ENCODE assay signal across 8 mouse cellular contexts in the genomic region with DNA sequence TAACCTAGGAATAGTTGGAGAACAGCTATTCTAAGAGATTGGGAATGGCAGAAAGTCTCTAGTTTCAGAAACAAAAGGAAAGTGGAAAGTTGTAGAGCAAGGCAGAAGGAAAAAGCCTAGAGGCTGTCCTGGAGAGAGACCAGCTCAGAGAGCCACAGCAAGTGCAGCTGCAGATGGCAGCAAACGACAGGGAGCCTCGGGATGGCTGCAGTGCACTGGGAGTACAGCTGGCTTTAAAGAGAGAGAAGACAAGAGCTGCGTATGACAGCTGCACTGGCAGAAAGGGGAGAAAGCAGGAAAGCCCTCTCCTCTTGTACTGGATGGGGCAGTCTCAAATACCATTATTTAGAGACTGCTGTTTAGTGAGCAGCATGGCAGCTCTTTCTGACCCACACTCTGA. TPM values are rescaled to one million over a fixed set of nuclear protein-coding genes. Genes with fewer than 3 reads are reported as not detected.
A peak's percentile ranks its signal among the peaks of the same experiment; 100 is the strongest.
DNase-seq lines count a peak whose midpoint lies in the region.

No protein-coding gene starts in this region.

- DNase-seq in layer of hippocampus, postnatal 10 days (ENCODE audit: low spot score in 2 of 2) = peak; percentile 25 to 28
- DNase-seq in layer of hippocampus, adult 11-12 months (ENCODE audit: low spot score) = no peak
- peak; percentile 8 for DNase-seq in ZHBTc4 (ENCODE audit: low read depth, low spot score)
- DNase-seq in brain, embryonic 18.5 days (ENCODE audit: low read depth, low spot score) = peak; percentile 8
- peak; percentile 32 to 58 for DNase-seq in kidney, postnatal 36 days
- DNase-seq in layer of hippocampus, adult 9-11 months = no peak
- DNase-seq in thymus, postnatal 25 days = no peak
- no peak for DNase-seq in testis, postnatal 10 days (ENCODE audit: low spot score)

RNA-seq across cellular contexts. Expression of a gene that starts 37.7 kb away (rescaled TPM):
- total RNA-seq in layer of hippocampus, postnatal 10 days (2021) = 10 to 100 TPM; 95.5 to 99.9 TPM

Comparison
In these comparisons a context has a peak if more than half of its experiments do, and no peak if none do; other contexts are left out.
1. DNase-seq: peak in layer of hippocampus, postnatal 10 days (2 of 2), ZHBTc4 (single experiment), brain, embryonic 18.5 days (single experiment) and kidney, postnatal 36 days (2 of 2); none in layer of hippocampus, adult 11-12 months (single experiment), layer of hippocampus, adult 9-11 months (single experiment), thymus, postnatal 25 days (single experiment) and testis, postnatal 10 days (single experiment).